Mouse (Mus musculus) limb, embryonic 10.5 days (tissue): ENCODE results near the gene Hephl1. TPM values are rescaled to one million over a fixed set of nuclear protein-coding genes. Genes with fewer than 3 reads are reported as not detected.

Source experiments
- polyA plus RNA-seq: library from polyadenylated mRNA; unstranded; fragments of >200 nt; fragmentation: Nextera tagmentation; extraction: Ambion mirVana; gene quantifications from 2 replicates; pipeline ENCODE4 v1.2.1, GENCODE M21; 2016

Hephl1 gene
- polyA plus RNA-seq, 1 experiment from 2014 or later = not detected

Other genes with a start within 250 kb of the Hephl1 start
- 0.20 TPM in 1 of 2 replicates, not detected in the other for gene Izumo1r, start 208.2 kb downstream of the Hephl1 start, polyA plus RNA-seq
- gene Panx1, start 66.6 kb downstream of the Hephl1 start, polyA plus RNA-seq = 68.8 and 80.7 TPM in 2 replicates
- gene Vstm5, start 126.9 kb upstream of the Hephl1 start, polyA plus RNA-seq = 1.1 and 1.2 TPM in 2 replicates
- gene Med17, start 167.8 kb upstream of the Hephl1 start, polyA plus RNA-seq = 38.5 and 40.5 TPM in 2 replicates
- 90.8 and 101 TPM in 2 replicates for gene Taf1d, start 194.1 kb upstream of the Hephl1 start, polyA plus RNA-seq
- 4.9 and 7.1 TPM in 2 replicates for gene 4931406C07Rik, start 194.3 kb upstream of the Hephl1 start, polyA plus RNA-seq
- gene Cep295, start 245.7 kb upstream of the Hephl1 start, polyA plus RNA-seq = 22.3 and 23.6 TPM in 2 replicates